Mouse (Mus musculus) midbrain, embryonic 16.5 days (tissue): ENCODE results near the gene Tmtc1. TPM values are rescaled to one million over a fixed set of nuclear protein-coding genes. Genes with fewer than 3 reads are reported as not detected.

Experiments
- ATAC-seq: fragments of 200-750 bp; cut with Nextera tagmentation; 2 replicates; pipeline ENCODE4 v1.8.0; 2017; ENCODE audit warnings: moderate TSS enrichment
- H3K27ac ChIP-seq: fragments of 300-500 bp; sonication (generic); 2 replicates; pipeline ENCODE4 v1.5.1; 2014; ENCODE audit warnings: mild to moderate bottlenecking, low read length, mixed read lengths
- H3K27me3 ChIP-seq: fragments of 300-500 bp; sonication (generic); 2 replicates; pipeline ENCODE4 v1.6.1; 2014; ENCODE audit warnings: low read depth, low read length, mixed read lengths; ENCODE audit not compliant: control insufficient read depth, insufficient read depth
- H3K36me3 ChIP-seq: fragments of 300-500 bp; sonication (generic); 2 replicates; pipeline ENCODE4 v1.6.1; 2014; ENCODE audit warnings: mild to moderate bottlenecking, low read length, moderate library complexity, mixed read lengths; ENCODE audit not compliant: control insufficient read depth, insufficient read depth
- H3K4me1 ChIP-seq: fragments of 300-500 bp; sonication (generic); 2 replicates; pipeline ENCODE4 v1.6.1; 2014; ENCODE audit warnings: mild to moderate bottlenecking, low read length, mixed read lengths; ENCODE audit not compliant: control insufficient read depth, insufficient read depth
- H3K4me2 ChIP-seq: fragments of 300-500 bp; sonication (generic); 2 replicates; pipeline ENCODE4 v1.6.1; 2014; ENCODE audit warnings: mild to moderate bottlenecking, low read length, mixed read lengths
- H3K4me3 ChIP-seq: fragments of 300-500 bp; sonication (generic); 2 replicates; pipeline ENCODE4 v1.5.1; 2014; ENCODE audit warnings: low read depth, mild to moderate bottlenecking, low read length, moderate library complexity, mixed read lengths
- H3K9ac ChIP-seq: fragments of 300-500 bp; sonication (generic); 2 replicates; pipeline ENCODE4 v1.6.1; 2014; ENCODE audit warnings: low read depth, low read length, mixed read lengths
- H3K9me3 ChIP-seq: fragments of 300-500 bp; sonication (generic); replicated peaks from 2 replicates; pipeline ENCODE4 v1.6.1; 2014; ENCODE audit warnings: mild to moderate bottlenecking, low read length, mixed read lengths; ENCODE audit not compliant: control insufficient read depth, poor library complexity, severe bottlenecking
- WGBS: fragments of 180-500 bp; shearing (Covaris S2); extraction: QIAGEN DNeasy Blood & Tissue Kit; methylation state at CpG from one replicate; pipeline ENCODE4 v1.1.7; 2014; 5-methylcytosine and 5-hydroxymethylcytosine counted together
- polyA plus RNA-seq: library from polyadenylated mRNA; unstranded; fragments of >200 nt; fragmentation: Nextera tagmentation; extraction: Ambion mirVana; gene quantifications from 2 replicates; pipeline ENCODE4 v1.2.1, GENCODE M21; 2015

The Tmtc1 gene
- polyA plus RNA-seq, 1 experiment from 2014 or later: 2.9 TPM

DNA sequence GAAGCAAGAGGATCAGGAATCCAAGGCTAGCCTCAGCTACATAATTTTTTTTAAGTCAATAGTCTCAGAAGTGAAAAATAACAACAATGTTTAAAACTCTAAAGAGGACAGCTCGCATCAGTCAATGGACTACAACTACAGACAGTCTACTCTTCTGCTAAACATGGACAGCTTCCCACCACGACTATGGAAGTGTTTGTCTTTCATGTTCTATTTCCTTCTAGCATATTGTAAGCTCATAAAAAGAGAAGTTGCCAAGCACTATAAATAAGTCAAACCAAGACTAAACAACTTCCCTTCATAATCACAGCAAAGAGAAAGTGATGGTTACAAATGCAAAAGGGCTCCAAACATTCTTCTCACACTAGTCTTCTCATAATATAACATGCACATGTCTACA is 38.6 kb downstream of the Tmtc1 start:
- Histone ChIP-seq H3K36me3 (peaks cover under 1% of the 10 kb centered on the region; the same call in 1 of the 2 replicates), H3K4me1 (no peaks in the 10 kb centered on the region), H3K9ac (no peak overlapping the region), H3K27me3 (no peaks in the 10 kb centered on the region), H3K9me3 (no peaks in the 10 kb centered on the region), H3K4me2 (no peak overlapping the region), H3K27ac (no peak overlapping the region), H3K4me3 (no peak overlapping the region)
- 86% methylated on average over 2 of the region's 2 CpGs for WGBS
- no peak for ATAC-seq

DNA sequence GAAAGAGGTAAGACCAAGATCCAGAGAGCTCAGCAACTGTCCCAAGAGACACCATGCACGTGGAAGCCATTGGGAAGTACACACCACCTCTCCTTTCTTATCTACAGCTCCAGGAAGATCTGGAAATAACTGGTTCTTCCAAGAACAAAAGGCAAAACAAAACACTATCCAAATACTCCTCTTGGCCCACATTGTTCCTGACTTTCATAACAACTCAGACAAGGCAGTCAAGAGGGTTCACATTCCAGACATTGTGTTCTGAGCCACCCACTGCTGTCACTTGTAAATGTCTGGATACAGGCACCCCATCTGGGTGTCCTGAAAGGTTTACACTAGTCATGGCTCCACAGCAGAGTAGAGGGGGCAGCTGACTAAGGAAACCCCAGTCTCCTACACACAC is 39.7 kb downstream of the Tmtc1 start:
- Histone ChIP-seq H3K4me2 (no peak overlapping the region), H3K9me3 (no peaks in the 10 kb centered on the region), H3K4me1 (no peaks in the 10 kb centered on the region), H3K4me3 (no peak overlapping the region), H3K36me3 (no peaks in the 10 kb centered on the region), H3K9ac (no peak overlapping the region), H3K27me3 (no peaks in the 10 kb centered on the region), H3K27ac (no peak overlapping the region)
- 57% methylated on average over 1 of the region's 1 CpGs for WGBS
- ATAC-seq: no peak

DNA sequence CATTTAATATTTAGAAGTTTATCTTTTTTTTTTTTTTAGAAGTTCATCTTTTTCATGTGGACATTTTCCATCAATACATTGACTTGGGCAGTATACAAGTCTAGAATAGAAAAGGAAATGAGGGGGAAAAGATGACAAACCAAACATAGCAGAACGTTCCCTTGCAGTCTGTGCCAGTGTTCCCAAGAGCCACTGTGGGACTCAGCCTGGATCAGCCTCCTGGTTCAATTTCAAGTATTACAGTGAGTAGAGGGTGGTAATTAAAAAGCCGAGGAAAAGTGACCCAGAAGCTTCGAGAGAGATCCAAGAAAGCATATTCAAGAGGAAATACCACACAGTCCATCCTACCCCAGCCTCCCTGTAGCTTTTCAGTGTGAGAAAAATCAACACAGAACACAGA is 40.4 kb downstream of the Tmtc1 start:
- H3K9ac ChIP-seq: no peak overlapping the region
- no peak for ATAC-seq
- 76% methylated on average over 3 of the region's 3 CpGs for WGBS
- no peaks in the 10 kb centered on the region for H3K4me1 ChIP-seq
- no peak overlapping the region for H3K4me2 ChIP-seq
- no peak overlapping the region for H3K27ac ChIP-seq
- H3K27me3 ChIP-seq: no peaks in the 10 kb centered on the region
- no peaks in the 10 kb centered on the region for H3K36me3 ChIP-seq
- no peak overlapping the region for H3K4me3 ChIP-seq
- H3K9me3 ChIP-seq: no peaks in the 10 kb centered on the region

DNA sequence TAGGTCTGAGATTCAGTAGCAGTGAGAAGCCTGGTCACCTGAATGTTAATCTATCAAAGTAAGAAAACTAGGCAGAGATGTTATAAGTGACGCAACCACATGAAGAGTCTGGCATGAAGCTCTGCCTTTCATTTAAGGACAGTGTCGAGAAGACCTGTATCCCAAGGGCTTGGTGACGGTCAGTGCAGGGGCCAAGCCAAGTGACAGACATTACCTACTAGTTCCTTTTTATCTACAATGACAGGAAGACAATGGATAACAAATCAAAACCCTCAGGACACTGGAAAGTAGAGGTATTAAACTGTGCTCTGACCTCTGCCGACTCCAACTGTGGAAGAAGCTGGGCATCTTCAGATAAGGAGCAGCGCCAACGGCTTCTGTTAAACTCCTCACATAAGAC is 43.2 kb downstream of the Tmtc1 start:
- Histone ChIP-seq H3K4me2 (no peak overlapping the region), H3K27ac (no peak overlapping the region), H3K4me3 (no peak overlapping the region), H3K27me3 (no peaks in the 10 kb centered on the region), H3K9me3 (no peaks in the 10 kb centered on the region), H3K9ac (no peak overlapping the region), H3K4me1 (no peaks in the 10 kb centered on the region), H3K36me3 (no peaks in the 10 kb centered on the region)
- WGBS: 90% methylated on average over 6 of the region's 6 CpGs
- no peak for ATAC-seq

DNA sequence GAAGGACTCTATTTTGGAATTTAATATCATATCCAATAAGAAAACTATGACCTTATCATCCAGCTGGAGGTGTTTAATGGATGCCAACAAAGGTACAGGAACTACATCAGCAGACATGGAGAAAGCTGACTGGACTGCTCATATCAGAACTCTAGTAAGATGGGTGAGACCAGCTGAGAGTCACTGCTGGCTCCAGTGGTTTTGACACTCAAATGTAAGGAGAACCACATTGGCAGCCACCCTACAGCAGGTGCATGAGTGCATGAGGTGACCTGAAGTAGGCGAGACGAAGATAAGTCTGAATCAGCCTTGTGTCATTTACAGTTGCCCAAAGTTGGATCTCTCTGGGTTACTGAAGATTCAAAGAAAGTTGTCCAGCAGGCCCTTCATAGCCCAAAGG is 44.6 kb downstream of the Tmtc1 start:
- no peaks in the 10 kb centered on the region for H3K36me3 ChIP-seq

DNA sequence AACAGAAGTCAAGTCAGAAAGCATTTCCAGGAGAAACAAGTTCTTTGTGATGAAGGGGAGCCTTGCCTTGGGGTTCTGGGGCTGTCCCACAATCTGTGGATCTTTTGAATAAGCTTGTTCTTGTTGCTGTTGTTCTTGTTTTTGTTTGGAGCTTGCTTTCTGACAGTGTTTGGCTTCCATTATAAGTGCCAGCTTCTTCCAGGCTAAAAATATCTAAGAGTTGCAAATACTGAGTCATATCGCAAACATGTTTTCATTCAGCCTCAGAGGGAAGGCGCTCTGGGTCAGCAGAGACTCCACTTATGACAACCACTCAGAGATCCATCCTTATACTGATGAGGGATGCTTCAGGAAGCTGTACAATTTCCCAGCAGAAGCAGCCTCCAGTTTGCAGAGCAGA is 45.3 kb downstream of the Tmtc1 start:
- Histone ChIP-seq H3K36me3 (no peaks in the 10 kb centered on the region), H3K27ac (no peak overlapping the region), H3K4me2 (no peak overlapping the region), H3K9ac (no peak overlapping the region), H3K4me1 (no peaks in the 10 kb centered on the region), H3K4me3 (no peak overlapping the region), H3K9me3 (no peaks in the 10 kb centered on the region), H3K27me3 (no peaks in the 10 kb centered on the region)
- no peak for ATAC-seq
- 92% methylated on average over 2 of the region's 2 CpGs for WGBS

More for the DNA sequence above, 44.6 kb downstream of the Tmtc1 start:
- no peak for ATAC-seq
- no peaks in the 10 kb centered on the region for H3K27me3 ChIP-seq
- no peak overlapping the region for H3K27ac ChIP-seq
- H3K4me2 ChIP-seq: no peak overlapping the region
- H3K9ac ChIP-seq: no peak overlapping the region
- no peaks in the 10 kb centered on the region for H3K9me3 ChIP-seq
- WGBS: 95% methylated on average over 2 of the region's 2 CpGs
- no peaks in the 10 kb centered on the region for H3K4me1 ChIP-seq
- no peak overlapping the region for H3K4me3 ChIP-seq

DNA sequence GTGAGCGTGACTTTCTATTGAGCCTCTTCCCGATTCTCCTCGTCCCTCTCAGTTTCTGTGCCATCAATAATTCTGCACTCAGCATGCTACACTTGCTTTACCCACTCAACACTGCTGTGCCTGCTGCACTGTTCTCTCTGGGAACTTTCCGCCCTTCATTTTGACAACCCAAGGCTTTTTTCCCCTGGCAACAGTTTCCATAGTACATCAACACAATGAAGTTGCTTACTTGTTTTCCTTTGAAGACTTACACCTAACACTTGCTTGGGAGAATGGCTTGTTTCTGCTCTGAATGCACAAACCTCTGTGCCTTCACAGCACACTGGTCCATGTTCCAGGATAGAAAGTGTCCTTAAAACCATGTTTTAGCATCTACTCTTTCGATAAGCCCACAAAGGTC is 46.9 kb downstream of the Tmtc1 start:
- no peak for ATAC-seq
- 73% methylated on average over 5 of the region's 5 CpGs for WGBS
- H3K9me3 ChIP-seq: no peaks in the 10 kb centered on the region

DNA sequence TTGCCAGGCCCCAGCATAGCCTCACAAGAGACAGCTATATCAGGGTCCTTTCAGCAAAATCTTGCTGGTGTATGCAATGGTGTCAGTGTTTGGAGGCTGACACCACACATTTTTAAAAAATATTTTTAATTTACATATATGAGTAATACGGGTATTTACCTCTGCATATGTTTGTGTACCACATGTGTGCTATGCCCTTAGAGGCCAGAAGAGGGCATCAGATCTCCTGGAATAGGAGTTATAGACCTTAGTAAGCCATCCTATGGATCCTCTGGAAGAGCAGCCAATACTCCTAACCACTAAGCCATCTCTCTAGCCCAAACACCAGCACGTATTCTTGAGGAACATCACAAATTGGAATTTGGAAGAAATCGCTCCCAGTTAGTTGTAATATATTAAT is 48.9 kb downstream of the Tmtc1 start:
- Histone ChIP-seq H3K9me3 (no peaks in the 10 kb centered on the region), H3K4me3 (no peak overlapping the region), H3K27me3 (no peaks in the 10 kb centered on the region), H3K4me1 (peaks cover 11% of the 10 kb centered on the region), H3K27ac (no peak overlapping the region), H3K4me2 (no peak overlapping the region), H3K9ac (no peak overlapping the region), H3K36me3 (no peaks in the 10 kb centered on the region)
- WGBS: 94% methylated on average over 3 of the region's 3 CpGs
- ATAC-seq: no peak

More for the DNA sequence above, 46.9 kb downstream of the Tmtc1 start:
- H3K27me3 ChIP-seq: no peaks in the 10 kb centered on the region
- H3K9ac ChIP-seq: no peak overlapping the region
- no peak overlapping the region for H3K4me3 ChIP-seq
- peaks cover 7% of the 10 kb centered on the region for H3K4me1 ChIP-seq
- no peak overlapping the region for H3K27ac ChIP-seq
- no peak overlapping the region for H3K4me2 ChIP-seq
- H3K36me3 ChIP-seq: no peaks in the 10 kb centered on the region

DNA sequence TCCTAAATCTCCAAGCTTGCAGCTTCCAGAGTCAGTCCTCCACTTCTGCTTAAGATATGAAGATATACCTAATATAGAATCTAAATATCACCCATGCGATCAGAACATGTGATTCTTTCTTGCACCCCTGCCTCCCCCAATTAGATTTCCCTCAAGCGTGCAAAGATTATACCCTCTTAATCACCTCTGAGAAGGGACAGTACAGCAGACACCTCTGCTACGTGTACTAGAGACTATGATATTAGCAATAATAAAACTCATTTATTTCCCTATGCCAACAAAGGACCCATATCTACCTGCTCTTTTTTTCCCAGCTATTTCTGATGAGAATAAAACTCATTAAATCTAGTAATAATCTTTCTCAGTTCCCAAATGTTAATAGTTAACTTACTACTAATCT is 49.9 kb downstream of the Tmtc1 start:
- no peak overlapping the region for H3K27ac ChIP-seq
- peaks cover 14% of the 10 kb centered on the region for H3K4me1 ChIP-seq
- no peak overlapping the region for H3K4me2 ChIP-seq
- H3K9ac ChIP-seq: no peak overlapping the region
- H3K4me3 ChIP-seq: no peak overlapping the region
- WGBS: 75% methylated on average over 3 of the region's 3 CpGs
- ATAC-seq: no peak
- H3K9me3 ChIP-seq: no peaks in the 10 kb centered on the region
- H3K36me3 ChIP-seq: no peaks in the 10 kb centered on the region
- H3K27me3 ChIP-seq: no peaks in the 10 kb centered on the region

DNA sequence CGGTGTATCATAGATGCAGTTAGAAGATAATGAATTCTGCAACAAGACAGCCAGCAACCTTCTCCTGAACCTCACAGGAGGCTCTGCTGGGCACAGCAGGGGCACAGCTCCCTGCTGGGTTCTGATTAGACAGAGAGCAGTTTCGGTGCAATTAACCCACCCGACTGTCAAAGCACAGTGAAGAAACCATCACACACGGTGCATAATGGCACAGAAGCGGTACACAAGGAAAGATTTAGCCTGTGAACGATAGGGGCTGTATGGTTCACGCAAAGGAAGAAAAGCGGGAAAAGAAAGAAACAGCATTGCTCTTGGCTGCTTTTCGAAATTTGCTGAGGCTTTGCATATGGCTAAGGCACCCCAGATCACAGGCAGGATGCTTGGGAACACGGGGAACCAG is 52.0 kb downstream of the Tmtc1 start:
- WGBS: 18% methylated on average over 10 of the region's 10 CpGs
- peak; percentile 43 for ATAC-seq
- H3K27me3 ChIP-seq: no peaks in the 10 kb centered on the region
- H3K4me3 ChIP-seq: no peak overlapping the region
- H3K36me3 ChIP-seq: no peaks in the 10 kb centered on the region
- peaks cover 14% of the 10 kb centered on the region for H3K4me1 ChIP-seq
- H3K9ac ChIP-seq: 0 out of 2 replicates have a peak overlapping the region, but pooled peaks have one; percentile 35
- H3K27ac ChIP-seq: peak overlapping the region; percentile 47; the same call in 1 of the 2 replicates
- H3K9me3 ChIP-seq: no peaks in the 10 kb centered on the region
- peak overlapping the region; percentile 33 for H3K4me2 ChIP-seq
